16 mouse cellular contexts compared by ENCODE assay signal in genomic region chrX:48219468-48219867, GRCm38 (mm10).
"Had no signal": no experiment of that assay in that cellular context is flagged by ENCODE, and none has a peak within 500 bp of the region (broad histone marks: within the 10 kb centered on the region; RNA-seq: fewer than 3 reads in every experiment).

No protein-coding gene starts in this region.

- H3K27ac ChIP-seq: neural tube, embryonic 13.5 days; neural tube, embryonic 15.5 days; stomach, embryonic 15.5 days; stomach, postnatal 0 days had no signal

- H3K9me3 ChIP-seq: neural tube, embryonic 13.5 days; neural tube, embryonic 15.5 days; stomach, embryonic 15.5 days had no signal

- H3K36me3 ChIP-seq: neural tube, embryonic 13.5 days; neural tube, embryonic 15.5 days; stomach, embryonic 15.5 days had no signal

- H3K27me3 ChIP-seq: neural tube, embryonic 13.5 days; neural tube, embryonic 15.5 days; stomach, embryonic 15.5 days had no signal

- H3K4me1 ChIP-seq: neural tube, embryonic 13.5 days; neural tube, embryonic 15.5 days; stomach, embryonic 15.5 days had no signal

- H3K4me2 ChIP-seq: neural tube, embryonic 13.5 days; neural tube, embryonic 15.5 days; stomach, embryonic 15.5 days had no signal

- H3K4me3 ChIP-seq: neural tube, embryonic 13.5 days; neural tube, embryonic 15.5 days; stomach, embryonic 15.5 days had no signal

- H3K9ac ChIP-seq: neural tube, embryonic 13.5 days; neural tube, embryonic 15.5 days; stomach, embryonic 15.5 days had no signal

- DNase-seq: retina, postnatal 1 day; right cerebral cortex, adult 18-20 months; right cerebral cortex, postnatal 14 days; right cerebral cortex, postnatal 25 days; right cerebral cortex, postnatal 4 days; spleen, adult 18-20 months; thymus, adult 18-20 months; thymus, adult 2 months; thymus, postnatal 14 days; thymus, postnatal 25 days; thymus, postnatal 36 days; thymus, postnatal 4 days had no signal
